Mouse (Mus musculus) heart, embryonic 14.5 days (tissue): ENCODE results near the gene Atp1b2. TPM values are rescaled to one million over a fixed set of nuclear protein-coding genes. Genes with fewer than 3 reads are reported as not detected.
A peak's percentile ranks its signal among the peaks of the same experiment; 100 is the strongest.

Experiments
- ATAC-seq: fragments of 200-750 bp; cut with Nextera tagmentation; 2 replicates; pipeline ENCODE4 v1.8.0; 2017; ENCODE audit warnings: low read depth, moderate TSS enrichment; ENCODE audit not compliant: insufficient number of reproducible peaks, insufficient read depth, low FRiP score
- H3K27ac ChIP-seq, 2 experiments: fragments of 200-500 bp in 1 of 2; fragments of 300-500 bp in 1 of 2; sonication (generic) in 1 of 2; replicated peaks in 1 of 2; 2 replicates each; pipeline ENCODE4 v1.5.1; 2012 to 2014; ENCODE audit warnings: low read depth in 2 of 2, low read length in 2 of 2, control low read depth in 1 of 2, mild to moderate bottlenecking in 1 of 2, mixed read lengths in 1 of 2; ENCODE audit not compliant: control insufficient read depth in 1 of 2, insufficient read depth in 1 of 2
- H3K27me3 ChIP-seq: fragments of 300-500 bp; sonication (generic); 2 replicates; pipeline ENCODE4 v1.6.1; 2014; ENCODE audit warnings: mild to moderate bottlenecking, low read length, control low read depth; ENCODE audit not compliant: control insufficient read depth, insufficient read depth
- H3K36me3 ChIP-seq: fragments of 300-500 bp; sonication (generic); 2 replicates; pipeline ENCODE4 v1.6.1; 2014; ENCODE audit warnings: mild to moderate bottlenecking, control low read depth, low read length, mixed read lengths; ENCODE audit not compliant: control insufficient read depth, insufficient read depth
- H3K4me1 ChIP-seq, 2 experiments: fragments of 200-500 bp in 1 of 2; fragments of 300-500 bp in 1 of 2; sonication (generic) in 1 of 2; 2 replicates each; pipeline ENCODE4 v1.6.1; 2012 to 2014; ENCODE audit warnings: low read length in 2 of 2, control low read depth in 1 of 2, mixed read lengths in 1 of 2; ENCODE audit not compliant: control insufficient read depth in 2 of 2, insufficient read depth in 2 of 2
- H3K4me2 ChIP-seq: fragments of 300-500 bp; sonication (generic); 2 replicates; pipeline ENCODE4 v1.6.1; 2014; ENCODE audit warnings: mild to moderate bottlenecking, low read length
- H3K4me3 ChIP-seq, 2 experiments: fragments of 200-500 bp in 1 of 2; fragments of 300-500 bp in 1 of 2; sonication (generic) in 1 of 2; 2 replicates each; pipeline ENCODE4 v1.5.1; 2012 to 2014; ENCODE audit warnings: low read length in 2 of 2, mild to moderate bottlenecking in 2 of 2, control low read depth in 1 of 2, low read depth in 1 of 2, moderate library complexity in 1 of 2; ENCODE audit not compliant: control insufficient read depth in 1 of 2, insufficient read depth in 1 of 2
- H3K9ac ChIP-seq: fragments of 300-500 bp; sonication (generic); 2 replicates; pipeline ENCODE4 v1.6.1; 2014; ENCODE audit warnings: mild to moderate bottlenecking, low read length
- H3K9me3 ChIP-seq: fragments of 300-500 bp; sonication (generic); 2 replicates; pipeline ENCODE4 v1.6.1; 2016; ENCODE audit warnings: low read length, control low read depth; ENCODE audit not compliant: control insufficient read depth
- WGBS: fragments of 180-500 bp; shearing (Covaris S2); extraction: QIAGEN DNeasy Blood & Tissue Kit; methylation state at CpG from one replicate; pipeline ENCODE4 v1.1.7; 2014; 5-methylcytosine and 5-hydroxymethylcytosine counted together
- microRNA counts: library from miRNA; unstranded; fragments of <30 nt; microRNA quantifications from one replicate; lab custom pipeline; 2016
- microRNA-seq: library from miRNA; unstranded; fragments of <30 nt; microRNA quantifications from one replicate; pipeline ENCODE4, GENCODE M21; 2016
- polyA plus RNA-seq: library from polyadenylated mRNA; unstranded; fragments of >200 nt; fragmentation: Nextera tagmentation; extraction: Ambion mirVana; gene quantifications from 2 replicates; pipeline ENCODE4 v1.2.1, GENCODE M21; 2014

Atp1b2 gene
- polyA plus RNA-seq, 1 experiment from 2014 or later, result 33.8 TPM

DNA sequence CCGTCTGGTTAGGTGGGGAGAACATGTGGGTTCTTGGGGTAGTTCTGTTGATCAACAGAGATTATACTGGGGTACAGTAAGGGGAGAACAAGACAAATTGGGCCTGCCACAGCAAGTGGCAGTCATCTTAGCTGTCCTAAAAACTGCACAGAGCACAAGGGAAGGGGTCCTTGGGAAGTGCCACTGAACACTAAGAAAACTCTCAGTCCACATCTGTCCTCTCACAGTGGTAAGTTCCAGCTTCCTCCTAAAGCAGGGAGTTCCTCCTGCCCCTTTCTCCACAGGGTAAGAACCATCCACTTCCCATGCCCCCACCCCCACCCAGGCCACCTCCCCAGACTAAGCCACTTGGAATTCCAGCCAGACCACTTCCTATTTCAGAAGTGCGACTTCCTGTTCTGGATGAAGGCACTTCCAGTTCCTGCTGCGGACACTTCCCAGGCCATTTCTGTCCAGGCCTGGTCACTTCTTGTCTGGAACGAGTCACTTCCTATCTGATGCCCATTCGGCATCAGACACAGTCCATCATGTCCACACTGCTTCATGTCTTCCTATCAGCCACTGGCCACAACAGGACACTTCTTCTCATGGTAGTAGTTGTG is 51.1 kb downstream of the Atp1b2 start:
- 64% methylated on average over 5 of the region's 5 CpGs for WGBS
- Histone ChIP-seq H3K27ac (no peak overlapping the region), H3K4me2 (no peak overlapping the region), H3K9me3 (no peaks in the 10 kb centered on the region), H3K27me3 (no peaks in the 10 kb centered on the region; the same call in 1 of the 2 replicates), H3K4me1 (peaks cover 9 to 11% of the 10 kb centered on the region in 2 experiments), H3K9ac (no peak overlapping the region), H3K36me3 (peaks cover 25% of the 10 kb centered on the region), H3K4me3 (no peak overlapping the region)
- ATAC-seq, result no peak

DNA sequence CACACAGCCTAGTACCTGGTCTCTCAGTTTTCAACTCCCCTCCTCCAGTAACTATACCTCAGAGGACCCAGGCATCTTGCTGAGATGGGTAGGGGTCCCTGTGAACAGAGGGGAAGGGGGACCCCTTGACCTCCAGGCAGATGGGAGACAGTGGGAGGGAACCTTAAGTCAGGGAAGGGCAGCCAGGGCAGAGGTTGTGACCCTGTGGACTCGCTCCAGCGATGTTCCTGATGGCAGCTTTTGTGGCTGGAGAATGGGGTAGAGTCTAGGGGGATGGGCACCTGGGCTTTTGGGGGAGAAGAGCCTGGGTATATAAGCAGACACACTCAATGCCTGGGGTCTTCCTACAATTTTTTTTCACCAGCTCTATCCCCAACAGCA is 52.4 kb downstream of the Atp1b2 start:
- Histone ChIP-seq H3K4me1 (peaks cover 4 to 7% of the 10 kb centered on the region in 2 experiments), H3K36me3 (peaks cover 25% of the 10 kb centered on the region), H3K9me3 (no peaks in the 10 kb centered on the region), H3K9ac (no peak overlapping the region), H3K4me3 (no peak overlapping the region), H3K4me2 (no peak overlapping the region), H3K27me3 (peaks cover 4% of the 10 kb centered on the region; the same call in 1 of the 2 replicates), H3K27ac (no peak overlapping the region)
- 46% methylated on average over 2 of the region's 2 CpGs for WGBS
- no peak for ATAC-seq

DNA sequence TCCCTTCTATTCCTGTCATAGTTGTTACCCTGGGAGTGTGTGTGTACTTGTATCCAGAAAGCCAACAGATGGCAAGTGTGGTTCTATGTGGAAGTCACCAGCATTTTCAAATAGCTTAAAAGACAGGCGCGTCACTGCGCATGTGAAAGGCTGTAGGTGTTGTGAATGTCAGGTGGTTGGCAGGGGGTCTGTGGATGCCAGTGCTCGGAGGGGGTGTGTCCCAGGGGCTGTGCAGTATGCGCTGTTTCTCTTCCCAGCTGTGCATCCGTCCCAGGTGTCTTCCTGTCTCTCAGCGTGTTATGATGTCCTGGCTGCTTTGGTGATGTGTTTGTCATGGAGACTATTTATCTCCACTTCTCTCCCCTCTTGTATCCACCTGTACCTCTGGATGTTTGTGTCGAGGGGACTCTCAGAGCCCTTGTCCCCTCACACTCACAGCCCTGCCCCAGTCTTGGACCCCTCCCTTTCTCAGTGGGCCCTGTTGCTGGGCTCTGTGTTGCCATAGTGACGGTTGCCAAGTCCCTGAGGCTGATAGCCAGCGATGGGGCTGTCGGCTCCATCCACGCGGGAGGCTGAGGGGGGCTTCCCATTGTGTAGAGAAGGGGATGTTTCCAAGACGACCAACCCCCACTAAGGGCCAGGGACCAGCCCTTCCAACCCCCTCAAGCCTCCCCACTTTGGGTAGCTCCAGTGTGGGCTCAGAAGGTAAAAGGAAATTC is 53.0 kb downstream of the Atp1b2 start:
- no peak for ATAC-seq
- Histone ChIP-seq H3K4me2 (no peak overlapping the region), H3K27me3 (peaks cover 4% of the 10 kb centered on the region; the same call in 1 of the 2 replicates), H3K36me3 (peaks cover 25% of the 10 kb centered on the region), H3K9me3 (no peaks in the 10 kb centered on the region), H3K4me3 (no peak overlapping the region), H3K4me1 (peaks cover 0 to 5% of the 10 kb centered on the region in 2 experiments; a peak in 2 of 4 replicates), H3K9ac (no peak overlapping the region), H3K27ac (no peak overlapping the region)
- WGBS, result 28% methylated on average over 14 of the region's 14 CpGs

DNA sequence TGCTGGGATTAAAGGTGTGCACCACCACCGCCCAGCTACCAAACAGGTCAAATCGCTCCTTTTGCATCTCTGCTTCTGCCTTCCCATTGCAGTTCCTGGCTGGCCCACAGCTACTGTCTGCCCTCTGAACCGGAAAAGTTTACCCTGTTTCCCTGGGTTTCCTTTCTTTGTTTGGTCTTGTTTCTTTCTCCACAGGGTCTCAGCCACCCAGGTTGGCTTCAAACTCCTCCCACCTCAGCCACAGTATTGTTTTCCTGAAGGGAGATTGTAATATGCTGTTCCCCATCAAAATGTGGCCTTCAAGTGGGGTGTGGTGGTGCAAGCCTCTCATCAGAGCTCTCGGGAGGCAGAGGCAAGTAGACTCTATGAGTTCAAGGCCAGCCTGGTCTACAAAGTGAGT is 54.4 kb downstream of the Atp1b2 start:
- H3K9me3 ChIP-seq, result no peaks in the 10 kb centered on the region
- no peak overlapping the region for H3K9ac ChIP-seq
- peaks cover 10 to 11% of the 10 kb centered on the region in 2 experiments for H3K4me1 ChIP-seq
- H3K4me3 ChIP-seq, result no peak overlapping the region
- no peak for ATAC-seq
- 74% methylated on average over 4 of the region's 4 CpGs for WGBS
- 0 out of 2 replicates have a peak, but pooled peaks cover 4% of the 10 kb centered on the region for H3K27me3 ChIP-seq
- H3K27ac ChIP-seq, result no peak overlapping the region
- H3K36me3 ChIP-seq, result peaks cover 18% of the 10 kb centered on the region
- no peak overlapping the region for H3K4me2 ChIP-seq

MicroRNA genes within 50 kb of the gene (microRNA counts, 519-probe panel; counts per million panel counts)
- microRNA mmu-miR-467f (lab: Ali Mortazavi, UCI), result 5,576 counts per million, percentile 85 among the panel's probes with 10 or more counts

Small RNAs within 50 kb of the gene (microRNA-seq; reads per million reads assigned to microRNA genes)
- gene Mir467f, result not detected

Other genes with a start within 250 kb of the Atp1b2 start
- 16.5 TPM in 2 replicates for gene Chd3, start 236.5 kb downstream of the Atp1b2 start, polyA plus RNA-seq
- gene Naa38, start 210.5 kb downstream of the Atp1b2 start, polyA plus RNA-seq, result 158 and 174 TPM in 2 replicates
- gene Cyb5d1, start 210.3 kb downstream of the Atp1b2 start, polyA plus RNA-seq, result 19.9 and 22.1 TPM in 2 replicates
- 43.1 and 46.7 TPM in 2 replicates for gene Tmem88, start 207.7 kb downstream of the Atp1b2 start, polyA plus RNA-seq
- 18.0 and 22.0 TPM in 2 replicates for gene Kdm6b, start 192.3 kb downstream of the Atp1b2 start, polyA plus RNA-seq
- gene Dnah2, start 56.8 kb downstream of the Atp1b2 start, polyA plus RNA-seq, result 0.13 and 0.36 TPM in 2 replicates
- gene Efnb3, start 45.7 kb downstream of the Atp1b2 start, polyA plus RNA-seq, result 14.2 and 20.4 TPM in 2 replicates
- 11.1 and 14.3 TPM in 2 replicates for gene Wrap53, start 25.7 kb downstream of the Atp1b2 start, polyA plus RNA-seq
- gene Trp53, start 25.6 kb downstream of the Atp1b2 start, polyA plus RNA-seq, result 71.2 and 71.9 TPM in 2 replicates
- not detected in 2 replicates for gene Shbg, start 12.0 kb upstream of the Atp1b2 start, polyA plus RNA-seq
- gene Sat2, start 16.1 kb upstream of the Atp1b2 start, polyA plus RNA-seq, result 16.2 and 17.9 TPM in 2 replicates
- 24.2 and 25.8 TPM in 2 replicates for gene Fxr2, start 27.0 kb upstream of the Atp1b2 start, polyA plus RNA-seq
- gene Sox15, start 49.4 kb upstream of the Atp1b2 start, polyA plus RNA-seq, result not detected in 2 replicates
- gene Mpdu1, start 56.7 kb upstream of the Atp1b2 start, polyA plus RNA-seq, result 14.9 and 29.1 TPM in 2 replicates
- 12.1 and 14.4 TPM in 2 replicates for gene Cd68, start 60.2 kb upstream of the Atp1b2 start, polyA plus RNA-seq
- gene Eif4a1, start 66.5 kb upstream of the Atp1b2 start, polyA plus RNA-seq, result 313 and 403 TPM in 2 replicates
- 43.2 and 59.4 TPM in 2 replicates for gene Senp3, start 76.1 kb upstream of the Atp1b2 start, polyA plus RNA-seq
- 0.24 and 0.63 TPM in 2 replicates for gene Tnfsf13, start 79.8 kb upstream of the Atp1b2 start, polyA plus RNA-seq
- 7.7 and 10.3 TPM in 2 replicates for gene Tnfsf12, start 89.9 kb upstream of the Atp1b2 start, polyA plus RNA-seq
- 2.5 and 6.8 TPM in 2 replicates for gene Tnfsfm13, start 90.2 kb upstream of the Atp1b2 start, polyA plus RNA-seq
- gene Polr2a, start 152.7 kb upstream of the Atp1b2 start, polyA plus RNA-seq, result 19.9 and 20.1 TPM in 2 replicates
- 0.13 TPM in 1 of 2 replicates, not detected in the other for gene Slc35g3, start 156.0 kb upstream of the Atp1b2 start, polyA plus RNA-seq
- gene Zbtb4, start 160.0 kb upstream of the Atp1b2 start, polyA plus RNA-seq, result 3.7 TPM in 2 replicates
- gene Chrnb1, start 190.0 kb upstream of the Atp1b2 start, polyA plus RNA-seq, result 5.5 and 5.8 TPM in 2 replicates
- 2.0 and 2.1 TPM in 2 replicates for gene Fgf11, start 195.9 kb upstream of the Atp1b2 start, polyA plus RNA-seq
- gene Tmem102, start 199.7 kb upstream of the Atp1b2 start, polyA plus RNA-seq, result 1.7 and 1.8 TPM in 2 replicates
- gene Gm39566, start 209.4 kb upstream of the Atp1b2 start, polyA plus RNA-seq, result not detected in 2 replicates
- not detected in 2 replicates for gene Spem2, start 212.5 kb upstream of the Atp1b2 start, polyA plus RNA-seq
- gene Spem1, start 216.2 kb upstream of the Atp1b2 start, polyA plus RNA-seq, result not detected in 2 replicates
- 2.4 and 2.6 TPM in 2 replicates for gene Nlgn2, start 231.8 kb upstream of the Atp1b2 start, polyA plus RNA-seq
- gene Tmem256, start 232.6 kb upstream of the Atp1b2 start, polyA plus RNA-seq, result 340 and 379 TPM in 2 replicates
- 66.5 and 75.8 TPM in 2 replicates for gene Plscr3, start 240.4 kb upstream of the Atp1b2 start, polyA plus RNA-seq